Mouse (Mus musculus): ENCODE data around the gene Tmem95. TPM values are rescaled to one million over a fixed set of nuclear protein-coding genes. Genes with fewer than 3 reads are reported as not detected.
"Not testable (repeated sequence)": the region's sequence is repeated elsewhere in the genome, so short reads cannot be mapped to it uniquely, and the experiment has no call there.

Gene Tmem95
- polyA plus RNA-seq (2017; shearing (Covaris generic)): not detected

DNA sequence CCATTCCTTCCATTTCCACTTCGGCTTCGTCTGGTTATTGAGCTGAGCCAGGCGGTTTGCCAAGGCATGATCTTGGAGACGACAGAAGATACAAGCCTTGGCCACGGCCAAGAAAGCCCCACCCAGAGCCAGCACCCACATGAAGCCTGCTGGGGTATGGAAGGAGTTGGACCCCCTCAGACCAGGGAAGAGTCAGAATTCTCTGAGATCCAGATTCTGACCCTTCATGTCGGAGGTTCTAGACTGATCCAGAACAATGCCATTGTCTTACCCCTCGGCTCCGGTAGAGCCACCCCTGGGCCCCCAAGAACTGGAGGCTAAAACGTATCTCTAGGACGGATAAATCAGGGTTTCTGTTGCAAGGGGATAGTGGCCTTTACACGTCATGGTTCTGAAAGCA, at the start of gene Tmem95:
TSS of gene Tmem95 (minus strand) at position 141 of the 400 bp plus-strand sequence.
- no peak for ATAC-seq

DNA sequence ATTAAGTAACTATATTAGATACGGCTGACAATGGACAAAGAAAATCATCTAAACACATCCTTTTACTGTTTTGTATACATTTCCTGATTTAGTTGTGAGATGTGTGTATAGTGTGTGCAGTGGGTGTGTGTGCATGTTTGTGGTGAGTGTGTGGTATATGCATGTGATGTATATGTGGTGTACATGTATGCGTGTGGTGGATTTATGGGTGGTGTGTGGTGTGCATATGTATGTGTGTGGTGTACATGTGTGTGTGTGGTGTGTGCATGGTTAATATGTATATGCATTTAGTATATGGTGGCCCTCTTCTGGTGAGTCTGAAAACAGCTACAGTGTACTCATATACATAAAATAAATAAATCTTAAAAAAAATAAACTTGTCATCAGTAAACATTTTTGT, 49.7 kb upstream of the Tmem95 start:
- no peak for ATAC-seq

DNA sequence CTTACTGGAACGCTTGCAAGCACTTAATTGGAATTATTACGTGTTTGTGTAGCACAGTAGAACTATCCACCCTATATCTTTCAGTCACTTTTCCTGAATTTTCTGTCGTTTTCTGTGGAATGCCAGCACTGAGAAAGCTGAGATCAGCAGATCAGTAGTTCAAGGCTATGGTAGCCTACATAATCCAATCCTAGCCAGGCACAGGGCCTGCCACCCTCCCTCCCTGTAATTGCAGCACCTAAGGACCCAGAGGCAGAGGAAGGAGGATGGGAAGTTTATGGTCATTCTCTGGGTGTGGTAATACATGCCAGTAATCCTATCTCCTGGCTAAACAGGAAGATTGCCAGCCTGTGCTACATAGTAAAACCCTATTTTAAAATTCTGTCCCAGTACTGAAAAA, 45.0 kb upstream of the Tmem95 start:
- no peak for ATAC-seq

DNA sequence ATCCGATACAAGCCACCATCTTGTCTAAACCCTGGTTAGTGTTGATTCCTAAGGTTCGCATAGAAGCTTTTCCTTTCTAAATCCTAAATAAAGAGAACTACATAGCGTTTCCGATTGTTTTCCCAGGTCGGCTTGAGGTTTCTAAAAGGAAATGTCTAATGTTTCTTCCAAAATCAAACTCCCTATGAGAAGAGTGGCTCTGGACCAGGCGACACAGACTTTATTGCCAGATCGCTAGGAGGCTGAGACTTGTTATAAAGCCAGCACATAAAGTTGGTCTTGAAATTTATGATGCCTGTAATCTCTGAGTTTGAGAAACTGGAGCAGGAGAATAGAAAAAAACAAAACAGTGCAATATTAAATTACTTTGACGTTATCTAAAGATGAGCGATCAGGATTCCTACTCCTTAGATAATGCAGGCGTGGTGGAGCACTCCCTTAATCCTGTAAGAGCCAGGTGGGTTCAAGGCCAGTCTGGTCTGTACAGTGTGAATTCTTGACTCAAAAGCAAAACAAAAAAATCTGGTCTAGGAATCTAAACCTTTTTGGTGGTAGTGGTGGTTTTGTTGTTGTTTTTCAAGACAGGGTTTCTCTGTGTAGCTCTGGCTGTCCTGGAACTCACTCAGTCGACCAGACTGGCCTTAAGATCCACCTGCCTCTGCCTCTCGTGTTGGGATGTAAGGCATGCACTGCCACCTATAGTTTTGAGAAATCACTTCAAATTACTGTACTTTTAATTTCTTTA, 44.4 kb upstream of the Tmem95 start:
- no peak for ATAC-seq

DNA sequence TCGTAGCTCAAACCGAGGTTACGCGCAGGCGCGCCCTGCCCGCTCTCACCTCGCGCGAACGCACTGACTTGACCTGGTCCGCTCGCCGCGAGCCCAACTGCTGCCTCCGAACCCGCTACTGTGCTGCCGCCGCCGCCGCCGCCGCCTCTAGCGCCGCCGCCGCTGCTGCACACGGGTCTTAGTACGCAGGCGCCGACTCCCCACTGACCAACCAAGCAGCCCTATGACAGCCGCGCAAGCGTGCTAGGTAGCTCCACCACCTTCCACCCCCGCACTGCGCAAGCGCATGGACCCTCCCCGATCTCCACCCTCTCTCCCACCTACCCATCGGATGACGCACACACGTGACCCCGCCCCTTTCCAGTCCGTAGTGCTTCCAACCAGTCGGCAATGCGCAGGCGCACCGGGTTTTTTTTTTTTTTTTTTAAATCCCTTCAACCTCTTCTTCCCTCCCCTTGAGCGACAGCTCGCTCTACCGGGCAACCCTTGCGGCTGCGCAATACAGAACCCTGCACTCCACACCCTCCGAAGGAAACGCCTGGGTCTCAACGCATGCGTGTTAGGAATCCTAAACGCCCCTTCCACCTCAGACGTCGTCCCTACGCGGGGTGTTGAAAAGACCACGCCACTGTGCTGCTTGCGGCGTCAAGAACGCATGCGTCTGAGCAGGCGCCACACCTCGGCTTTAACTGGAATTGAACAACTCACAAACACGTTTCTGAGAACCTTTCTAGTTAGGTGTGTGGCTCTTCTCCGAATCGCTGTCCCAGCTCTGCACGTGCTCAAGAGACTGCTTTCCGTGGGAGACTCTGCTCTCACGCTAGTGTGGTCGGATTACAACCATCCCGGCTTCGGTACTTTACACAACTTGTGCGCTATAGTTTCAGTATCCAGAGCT, 43.5 kb upstream of the Tmem95 start, which contains the start of gene Eif5a:
TSS of gene Eif5a (minus strand) at position 845 of the 898 bp plus-strand sequence.
- ATAC-seq: peak; percentile 79

DNA sequence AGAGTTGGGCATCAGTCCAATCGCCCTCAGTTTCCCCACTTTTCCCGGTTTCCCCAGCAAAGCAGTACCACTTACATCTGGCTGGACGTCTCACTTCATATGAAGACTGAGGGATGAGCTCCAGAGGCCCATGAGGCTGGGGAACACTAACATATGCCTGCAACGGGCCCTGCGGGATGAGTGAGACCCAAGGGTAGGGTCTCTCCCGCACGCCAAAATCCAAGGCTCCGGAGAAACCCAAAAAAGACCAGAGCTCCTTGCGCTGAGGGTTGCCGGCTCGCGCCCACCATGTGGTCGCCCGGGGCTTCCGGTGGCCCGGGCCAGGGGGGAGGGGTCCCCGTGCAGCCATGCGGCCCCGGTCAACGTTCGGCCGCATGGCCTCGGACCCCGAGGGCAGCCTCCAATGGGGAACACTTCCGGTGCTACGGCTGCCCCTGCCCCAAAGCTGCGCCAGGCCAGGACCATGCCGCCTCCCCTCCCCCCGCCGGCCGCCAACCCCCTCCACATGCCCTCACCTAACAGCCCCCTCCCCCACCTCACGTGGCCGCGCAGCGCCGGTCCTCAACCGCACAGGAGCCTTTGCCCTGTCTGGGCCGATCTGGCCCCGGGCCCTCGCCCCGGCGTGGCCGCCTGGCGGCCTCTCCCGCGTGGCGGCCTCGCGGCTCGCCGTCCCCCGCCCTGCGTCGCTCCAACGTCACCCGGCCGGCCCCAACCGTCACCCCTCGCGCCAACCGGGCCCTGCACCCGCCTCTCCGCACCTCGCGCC, 42.6 kb upstream of the Tmem95 start:
- ATAC-seq: no peak

DNA sequence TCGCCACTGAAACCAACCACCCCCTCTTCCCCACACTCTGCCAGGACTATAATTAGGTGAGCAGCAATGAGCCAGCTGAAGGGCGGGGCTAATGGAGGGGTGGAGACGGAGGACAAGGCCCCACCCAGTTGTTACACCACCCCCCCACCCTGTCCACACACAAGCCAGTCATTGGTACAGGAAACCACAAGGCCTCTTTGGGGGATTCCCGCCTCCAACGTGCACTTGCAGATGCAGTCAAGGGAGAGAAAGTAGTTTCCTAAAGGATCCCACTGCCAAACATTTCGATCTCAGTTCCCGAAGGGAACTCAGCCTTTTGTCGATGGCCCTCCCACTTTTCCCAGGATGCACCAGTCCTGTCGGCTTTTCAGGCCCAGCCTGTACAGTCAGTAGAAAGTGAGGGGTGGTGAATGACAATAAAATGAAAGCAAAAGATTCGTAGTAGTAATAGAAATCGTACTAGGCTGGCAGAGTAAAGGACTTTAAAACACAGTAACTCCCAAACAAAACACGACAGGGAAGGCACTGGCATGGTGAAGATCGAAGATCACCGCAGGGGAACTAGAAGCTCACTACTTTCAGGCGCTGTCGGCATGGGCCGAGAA, 41.9 kb upstream of the Tmem95 start:
- peak; percentile 48 for ATAC-seq

DNA sequence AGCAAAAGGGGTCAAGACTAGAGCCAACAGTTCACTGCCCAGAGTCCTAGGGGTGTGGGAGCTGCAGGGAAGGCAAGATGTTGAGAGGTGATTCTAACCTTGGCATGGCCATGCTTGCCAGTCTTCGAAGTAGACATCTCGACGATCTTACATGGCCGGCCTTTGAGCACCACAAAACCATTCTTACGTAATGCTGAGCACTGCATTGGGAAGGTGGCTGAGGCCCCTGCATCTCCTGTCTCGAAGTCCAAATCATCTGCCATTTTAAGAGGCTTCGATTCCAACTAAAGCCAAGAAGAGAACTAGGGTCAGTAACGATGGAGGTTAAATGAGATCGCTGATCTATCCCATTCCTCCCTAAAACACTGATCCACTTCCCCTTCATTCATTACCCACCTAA, 41.2 kb upstream of the Tmem95 start:
- ATAC-seq: no peak

DNA sequence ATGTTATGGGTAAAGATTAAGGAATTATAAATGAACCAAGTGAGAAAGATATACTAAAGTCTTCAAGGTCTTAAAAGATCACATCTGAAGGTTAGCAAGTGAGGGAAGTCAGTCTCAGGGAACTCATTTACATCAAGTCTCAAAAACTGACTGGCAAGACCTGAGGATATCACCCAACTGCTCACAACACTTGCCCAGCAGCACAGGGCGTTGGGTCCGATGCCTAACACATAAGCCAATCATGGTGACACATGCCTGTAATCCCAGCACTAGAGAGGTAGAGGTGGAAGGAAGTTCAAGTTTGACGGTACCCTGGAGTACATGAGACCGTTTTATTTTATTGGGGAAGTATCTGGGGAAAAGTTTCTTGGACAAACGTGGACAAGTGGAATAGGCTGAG, 40.3 kb upstream of the Tmem95 start:
- ATAC-seq: no peak

DNA sequence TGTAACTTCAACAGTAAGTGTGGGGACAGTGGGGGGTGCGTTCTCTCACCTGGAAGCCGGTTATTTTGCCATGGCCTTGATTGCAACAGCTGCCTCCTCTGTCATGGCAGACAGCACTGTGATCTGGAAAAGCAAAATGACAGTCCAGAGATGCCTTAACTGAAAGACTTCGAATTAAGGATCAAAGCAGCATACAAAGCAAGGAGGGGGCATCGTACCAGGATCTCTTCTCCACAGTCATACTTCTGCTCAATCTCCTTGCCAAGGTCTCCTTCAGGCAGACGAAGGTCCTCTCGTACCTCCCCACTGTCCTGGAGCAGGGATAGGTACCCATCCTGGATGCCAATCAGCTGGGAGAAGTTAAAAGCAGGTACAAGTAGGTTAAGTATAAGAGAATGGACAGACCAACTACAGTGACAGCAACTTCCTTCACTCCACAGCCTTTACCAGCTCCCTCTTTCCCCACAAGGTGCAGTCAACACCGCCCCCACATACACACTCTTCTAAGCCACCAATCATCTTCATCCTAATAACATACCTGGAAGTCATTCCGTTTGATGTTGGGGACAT, 39.6 kb upstream of the Tmem95 start:
- no peak for ATAC-seq

DNA sequence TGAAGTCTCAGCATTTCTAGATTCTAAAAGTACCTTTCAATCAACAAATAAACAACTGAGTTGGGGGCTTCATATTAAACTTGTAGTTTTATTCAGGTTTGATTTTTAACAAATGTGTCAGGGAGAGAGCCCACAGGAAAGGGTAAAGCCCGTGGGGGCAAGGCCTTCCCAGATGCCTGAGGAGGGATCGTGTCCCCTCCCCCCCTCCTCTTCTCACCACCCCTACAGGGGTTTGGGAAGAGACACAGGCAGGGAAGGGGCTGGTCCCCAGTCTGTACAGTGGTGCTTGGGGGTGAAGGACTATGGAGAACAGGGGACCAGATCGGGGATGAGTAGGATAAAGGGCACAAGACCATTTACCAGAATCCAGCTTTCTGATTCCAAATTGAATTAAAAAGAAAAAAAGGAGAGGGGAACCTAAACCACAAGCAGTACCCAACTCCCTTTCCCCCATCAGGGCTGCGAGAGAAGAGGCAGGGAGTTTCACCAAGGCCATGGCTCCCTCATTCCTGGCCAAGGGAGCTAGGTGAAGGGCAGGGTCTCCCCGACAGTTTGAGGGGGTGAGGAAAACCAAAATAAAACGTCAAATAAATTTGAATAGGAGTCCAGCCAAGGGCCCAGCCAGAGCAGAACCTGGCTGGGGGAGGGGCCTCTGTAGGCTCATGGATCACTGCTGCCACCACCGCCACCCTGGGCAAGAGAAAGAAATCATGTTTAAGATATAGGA, 39.0 kb upstream of the Tmem95 start:
- not testable (repeated sequence) for ATAC-seq

DNA sequence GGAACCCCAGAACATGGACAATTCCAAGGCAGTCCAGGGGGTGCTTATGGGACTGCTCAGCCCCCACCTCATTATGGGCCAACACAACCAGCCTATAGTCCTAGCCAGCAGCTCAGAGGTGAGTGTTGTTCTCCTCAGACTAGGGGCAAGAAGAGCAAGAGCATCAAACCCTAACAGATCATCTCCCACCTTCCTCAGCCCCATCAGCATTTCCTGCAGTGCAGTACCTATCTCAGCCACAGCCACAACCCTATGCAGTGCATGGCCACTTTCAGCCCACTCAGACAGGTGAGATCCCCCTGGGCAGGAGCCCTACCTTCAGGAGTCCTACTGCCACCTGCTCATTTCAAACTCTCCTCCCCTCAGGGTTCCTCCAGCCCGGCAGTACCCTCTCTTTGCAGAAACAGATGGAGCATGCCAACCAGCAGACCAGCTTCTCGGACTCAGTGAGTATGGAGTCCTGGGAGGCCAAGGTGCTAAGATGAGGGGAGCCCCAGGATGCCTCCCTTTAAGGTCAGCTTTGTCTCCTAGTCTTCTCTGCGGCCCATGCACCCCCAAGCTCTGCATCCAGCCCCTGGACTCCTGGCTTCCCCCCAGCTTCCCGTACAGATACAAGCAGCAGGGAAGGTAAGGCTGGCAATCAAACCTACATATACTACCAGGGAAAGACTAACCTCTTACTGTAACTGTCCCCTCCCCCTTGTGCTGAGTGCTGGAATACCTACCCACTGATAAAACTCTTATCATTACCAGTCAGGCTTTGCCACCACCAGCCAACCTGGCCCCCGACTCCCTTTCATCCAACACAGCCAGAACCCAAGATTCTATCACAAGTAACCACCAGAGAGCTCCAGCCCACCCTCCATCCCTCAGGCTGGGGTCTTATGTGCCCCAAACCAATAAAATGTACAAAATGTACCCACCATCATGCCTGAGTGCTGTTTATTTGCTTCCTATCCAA, 38.1 kb upstream of the Tmem95 start:
- ATAC-seq: no peak

DNA sequence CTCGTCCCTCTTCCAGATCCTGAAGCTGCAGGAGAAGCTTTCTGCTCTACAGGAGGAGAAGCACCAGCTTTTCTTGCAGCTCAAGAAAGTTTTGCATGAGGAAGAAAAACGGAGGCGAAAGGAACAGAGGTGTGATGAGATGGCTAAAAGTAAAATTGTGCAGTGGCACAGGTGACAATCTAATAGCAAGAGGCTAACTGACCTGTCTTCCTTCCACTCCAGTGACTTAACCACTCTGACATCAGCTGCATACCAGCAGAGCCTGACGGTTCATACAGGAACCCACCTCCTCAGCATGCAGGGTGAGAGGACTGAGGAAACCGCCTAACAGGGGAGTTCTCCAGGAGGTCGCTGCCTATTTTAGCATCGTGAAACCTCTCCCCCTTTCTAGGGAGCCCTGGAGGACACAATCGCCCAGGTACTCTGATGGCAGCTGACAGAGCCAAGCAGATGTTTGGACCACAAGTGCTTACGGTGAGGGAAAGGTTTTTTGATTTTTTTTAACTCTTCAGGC, 37.2 kb upstream of the Tmem95 start:
- ATAC-seq: no peak

DNA sequence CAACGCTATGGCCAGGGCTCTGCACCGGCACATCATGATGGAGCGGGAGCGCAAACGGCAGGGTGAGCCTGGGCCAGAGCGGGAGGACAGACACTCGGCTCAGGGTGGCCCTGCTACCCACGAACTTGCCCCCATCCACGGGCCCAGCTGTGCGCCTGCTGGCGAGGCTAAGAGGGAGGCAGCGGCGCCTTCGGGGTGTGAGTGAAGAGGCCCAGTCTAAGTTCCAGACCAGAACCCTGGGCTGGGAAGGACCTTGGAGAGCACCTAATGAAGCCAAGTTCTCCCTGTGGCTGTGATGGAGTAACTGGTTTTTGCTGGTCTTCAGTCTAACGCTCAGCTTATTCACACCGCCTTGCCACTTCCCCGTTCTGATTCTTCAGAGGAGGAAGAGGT, 36.5 kb upstream of the Tmem95 start:
- no peak for ATAC-seq

DNA sequence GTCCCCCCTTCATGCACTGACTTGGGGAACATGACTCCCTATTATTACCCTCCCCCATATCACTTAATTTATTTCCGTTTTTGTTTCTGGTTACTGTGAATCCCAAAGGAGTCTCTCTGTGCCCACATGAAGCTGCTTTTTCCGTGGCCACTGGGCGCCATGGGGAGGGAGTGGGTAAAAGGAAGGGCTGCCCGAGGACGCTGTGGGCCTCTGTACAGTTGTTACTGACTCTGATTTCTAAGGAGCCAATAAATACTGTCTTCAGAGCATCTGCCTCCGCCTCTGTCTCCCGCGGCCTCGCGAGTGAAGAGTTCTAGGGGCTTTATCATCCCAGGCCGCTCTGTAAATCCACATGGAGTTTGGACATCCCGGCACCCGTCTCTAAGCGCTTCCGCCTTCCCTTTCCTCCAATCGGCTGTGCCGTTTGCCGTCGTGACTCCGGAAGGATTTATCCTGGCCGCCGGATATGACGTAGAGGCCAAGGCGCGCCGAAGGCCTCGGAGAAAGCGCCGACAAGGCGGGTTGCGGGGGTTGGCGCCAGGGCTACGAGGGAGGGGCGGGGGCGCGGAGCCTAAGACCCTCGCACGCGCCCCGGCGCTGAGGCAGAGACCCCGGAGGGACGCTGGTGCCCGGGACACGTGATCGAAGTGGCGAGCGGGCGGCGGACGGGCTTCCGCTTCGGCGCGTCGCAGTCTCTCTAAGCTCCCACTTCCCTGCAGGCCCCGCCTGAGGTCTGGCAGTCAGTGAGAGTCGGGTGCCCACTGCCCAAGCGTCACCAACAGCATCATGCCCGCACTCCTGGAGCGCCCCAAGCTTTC, 35.9 kb upstream of the Tmem95 start, which contains the start of gene Gps2:
TSS of gene Gps2 (plus strand) at position 335 of the 818 bp plus-strand sequence.
- ATAC-seq: peak; percentile 93

DNA sequence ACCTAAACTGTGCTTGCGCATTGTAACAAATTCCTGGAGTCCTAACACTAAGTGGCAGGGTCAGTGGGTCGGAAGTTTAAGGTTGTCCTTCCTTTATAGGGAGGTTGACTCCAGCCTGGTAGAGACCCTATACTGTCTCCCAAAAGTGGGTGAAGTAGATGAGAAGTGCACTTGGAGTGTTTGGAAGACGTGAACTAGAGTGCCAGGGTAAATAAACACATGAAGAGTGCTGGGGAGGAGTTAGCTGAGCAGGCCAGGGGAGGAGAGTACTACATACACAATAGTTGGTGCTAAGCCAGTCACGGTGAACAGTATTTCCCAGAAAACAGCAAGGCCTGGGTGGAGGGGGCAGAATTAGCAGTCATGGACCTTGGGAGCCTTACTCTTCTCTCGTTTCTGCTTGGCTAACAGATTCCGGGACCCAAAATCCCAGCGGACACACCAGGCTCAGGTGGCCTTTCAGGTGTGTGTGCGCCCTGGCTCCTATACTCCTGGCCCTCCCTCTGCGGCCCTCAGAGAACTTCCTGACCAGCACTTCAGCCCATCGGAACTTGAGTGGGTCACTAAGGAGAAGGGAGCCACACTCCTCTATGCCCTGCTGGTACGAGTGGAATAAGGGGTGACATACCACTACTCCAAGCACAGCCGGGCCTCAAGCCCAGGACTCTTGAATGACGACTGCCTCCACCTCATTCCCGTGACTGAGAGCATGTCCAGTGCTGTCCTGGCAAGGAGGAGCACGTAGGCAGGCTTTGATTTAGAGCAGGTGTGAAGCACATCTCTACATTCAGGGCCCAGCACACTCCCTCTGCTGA, 35.1 kb upstream of the Tmem95 start:
- ATAC-seq: no peak

DNA sequence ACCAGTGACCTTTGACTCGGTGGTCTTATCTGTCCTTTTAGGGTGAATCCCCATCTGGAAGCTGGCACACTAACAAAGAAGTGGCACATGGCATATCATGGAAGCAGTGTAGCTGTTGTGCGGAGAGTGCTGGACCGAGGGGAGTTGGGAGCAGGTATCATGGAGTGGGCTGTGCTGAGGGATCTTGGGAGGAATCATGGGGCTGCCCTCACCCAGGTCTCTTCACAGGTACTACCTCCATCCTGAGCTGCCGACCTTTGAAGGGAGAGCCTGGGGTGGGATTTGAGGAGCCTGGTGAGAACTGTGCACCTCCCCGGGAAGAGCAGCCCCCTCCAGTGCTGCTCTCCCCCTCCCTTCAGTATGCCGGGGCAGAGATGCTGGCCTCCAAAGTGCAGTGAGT, 33.9 kb upstream of the Tmem95 start:
- ATAC-seq: no peak

All from CD4-positive, CD25-positive, alpha-beta regulatory T cell, adult 4 months (primary cell).